Mouse (Mus musculus): Measurements from ENCODE around the gene Psmb11. TPM values are rescaled to one million over a fixed set of nuclear protein-coding genes. Genes with fewer than 3 reads are reported as not detected.
A peak's percentile ranks its signal among the peaks of the same experiment; 100 is the strongest.

Gene Psmb11
- total and polyA plus RNA-seq, 2 experiments from 2014 or later: not detected

DNA sequence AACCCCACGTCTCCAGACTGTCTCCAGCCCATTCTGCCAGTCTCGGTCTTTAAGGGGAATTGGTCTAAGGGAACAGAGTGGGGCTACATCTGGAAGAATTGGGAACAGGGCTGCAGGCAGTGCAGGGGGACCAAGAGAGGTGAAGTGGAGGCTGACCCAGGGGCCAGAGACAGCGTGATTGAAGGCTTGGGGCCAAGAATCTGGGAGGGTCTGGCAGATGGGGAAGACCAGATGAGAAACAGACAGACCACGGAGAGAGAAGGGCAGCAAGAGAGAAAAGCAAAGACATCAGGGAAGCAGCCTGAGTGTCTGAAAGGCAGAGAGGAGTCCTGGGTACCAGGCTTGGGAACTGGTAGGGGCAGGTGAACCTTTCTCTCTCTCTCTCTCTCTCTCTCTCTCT is 18.9 kb downstream of the Psmb11 start:
- Histone ChIP-seq H3K27ac (ENCODE audit: low read depth, low read length) (no peak overlapping the region), H3K36me3 (ENCODE audit: insufficient read depth, low read length) (peaks cover 37% of the 10 kb centered on the region), H3K4me3 (ENCODE audit: low read depth, low read length) (peak overlapping the region; percentile 83), H3K4me2 (ENCODE audit: low read depth, low read length, poor library complexity, severe bottlenecking) (peak overlapping the region; percentile 82), H3K9me3 (ENCODE audit: low read length) (no peaks in the 10 kb centered on the region), H3K4me1 (ENCODE audit: insufficient read depth, low read length) (peaks cover 9% of the 10 kb centered on the region; the same call in 1 of the 2 replicates), H3K9ac (replicated peaks; ENCODE audit: low read length, poor library complexity, severe bottlenecking) (peak overlapping the region; percentile 91), H3K27me3 (ENCODE audit: insufficient read depth, low read length) (no peaks in the 10 kb centered on the region)
- WGBS: 15% methylated on average over 4 of the region's 4 CpGs
- DNase-seq (ENCODE audit: low spot score) (no peak), ATAC-seq (ENCODE audit: low FRiP score) (no peak)
- TF ChIP-seq CTCF (IDR thresholded peaks at IDR 0.05): no peak

DNA sequence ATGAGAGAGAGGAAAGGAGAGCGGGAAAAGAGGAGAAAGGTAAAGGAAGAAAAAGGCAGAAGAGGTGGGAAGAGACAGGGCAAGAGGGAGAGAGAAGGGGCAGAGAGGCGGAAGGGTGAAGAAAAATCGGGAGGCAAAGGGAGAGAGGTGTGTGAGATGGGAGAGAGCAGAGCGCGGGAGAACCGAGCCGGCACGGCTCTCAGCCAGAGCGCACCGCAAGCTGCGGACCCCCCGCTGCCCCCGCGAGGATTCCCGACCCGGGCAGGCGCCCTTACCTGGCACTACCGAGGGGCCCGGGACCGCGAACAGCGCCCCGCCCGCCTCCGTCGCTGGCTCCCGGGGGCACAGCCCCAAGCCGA is 19.7 kb downstream of the Psmb11 start, which contains the start of gene Gm17606:
TSS of gene Gm17606 (plus strand) at position 7 of the 359 bp plus-strand sequence.
- Histone ChIP-seq H3K9ac (replicated peaks; ENCODE audit: low read length, poor library complexity, severe bottlenecking) (peak within 1 kb of the TSS; percentile 91), H3K4me2 (ENCODE audit: low read depth, low read length, poor library complexity, severe bottlenecking) (peak within 1 kb of the TSS; percentile 82), H3K4me3 (ENCODE audit: low read depth, low read length) (peak within 1 kb of the TSS; percentile 83), H3K9me3 (ENCODE audit: low read length) (no peaks in the 10 kb centered on the region), H3K4me1 (ENCODE audit: insufficient read depth, low read length) (peaks cover 9% of the 10 kb centered on the region; the same call in 1 of the 2 replicates), H3K36me3 (ENCODE audit: insufficient read depth, low read length) (peaks cover 42% of the 10 kb centered on the region), H3K27me3 (ENCODE audit: insufficient read depth, low read length) (no peaks in the 10 kb centered on the region), H3K27ac (ENCODE audit: low read depth, low read length) (peak within 1 kb of the TSS; percentile 84)
- TF ChIP-seq CTCF (IDR thresholded peaks at IDR 0.05): no peak
- no peak for DNase-seq (ENCODE audit: low spot score)
- 0% methylated on average over 4 of the region's 28 CpGs for WGBS
- ATAC-seq (ENCODE audit: low FRiP score): peak; percentile 32

DNA sequence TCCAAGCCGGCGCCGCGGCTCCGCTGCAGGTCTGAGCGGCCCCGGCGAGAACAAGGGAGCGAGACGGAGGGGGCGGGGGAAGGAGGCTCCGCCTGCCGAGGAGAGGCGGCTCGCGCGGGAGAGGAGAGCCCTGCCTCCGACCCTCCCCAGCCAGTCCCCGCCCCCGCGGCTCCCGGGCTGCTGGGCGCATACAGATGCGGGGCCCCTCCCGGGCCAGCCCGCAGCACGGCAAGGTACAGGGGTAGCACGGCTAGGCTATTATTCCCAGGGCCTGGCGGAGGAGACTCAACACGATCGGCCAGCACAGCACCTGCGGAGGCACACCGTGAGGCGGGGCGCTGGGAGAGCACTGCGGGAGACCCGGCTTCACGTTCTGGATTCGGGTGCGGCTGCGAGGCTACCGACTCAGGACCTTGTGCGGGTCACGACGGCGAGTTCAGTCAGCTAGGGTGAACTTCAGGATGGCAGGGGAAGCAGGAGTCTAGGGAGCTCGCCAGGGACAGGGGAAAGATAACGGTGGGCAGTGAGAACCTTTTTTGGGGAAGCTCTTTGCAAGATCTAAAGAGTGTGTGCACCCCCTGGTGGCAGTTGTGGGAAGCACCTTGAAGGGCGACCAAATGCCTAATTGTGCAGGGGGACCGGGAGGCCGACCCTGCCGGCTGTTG is 20.2 kb downstream of the Psmb11 start, which contains the start of gene Cdh24:
TSS of gene Cdh24 (minus strand) at position 60 of the 665 bp plus-strand sequence.
- H3K4me3 ChIP-seq (ENCODE audit: low read depth, low read length): peak within 1 kb of the TSS; percentile 83
- peak within 1 kb of the TSS; percentile 84 for H3K27ac ChIP-seq (ENCODE audit: low read depth, low read length)
- TF ChIP-seq CTCF (IDR thresholded peaks at IDR 0.05): peak; percentile 91
- H3K9me3 ChIP-seq (ENCODE audit: low read length): no peaks in the 10 kb centered on the region
- under 1% methylated on average over 38 of the region's 52 CpGs for WGBS
- peaks cover 9% of the 10 kb centered on the region; the same call in 1 of the 2 replicates for H3K4me1 ChIP-seq (ENCODE audit: insufficient read depth, low read length)
- peak within 1 kb of the TSS; percentile 91 for H3K9ac ChIP-seq (replicated peaks; ENCODE audit: low read length, poor library complexity, severe bottlenecking)
- DNase-seq (ENCODE audit: low spot score) (peak; percentile 91), ATAC-seq (ENCODE audit: low FRiP score) (peak; percentile 85)
- H3K36me3 ChIP-seq (ENCODE audit: insufficient read depth, low read length): peaks cover 47% of the 10 kb centered on the region
- H3K4me2 ChIP-seq (ENCODE audit: low read depth, low read length, poor library complexity, severe bottlenecking): peak within 1 kb of the TSS; percentile 82
- no peaks in the 10 kb centered on the region for H3K27me3 ChIP-seq (ENCODE audit: insufficient read depth, low read length)

DNA sequence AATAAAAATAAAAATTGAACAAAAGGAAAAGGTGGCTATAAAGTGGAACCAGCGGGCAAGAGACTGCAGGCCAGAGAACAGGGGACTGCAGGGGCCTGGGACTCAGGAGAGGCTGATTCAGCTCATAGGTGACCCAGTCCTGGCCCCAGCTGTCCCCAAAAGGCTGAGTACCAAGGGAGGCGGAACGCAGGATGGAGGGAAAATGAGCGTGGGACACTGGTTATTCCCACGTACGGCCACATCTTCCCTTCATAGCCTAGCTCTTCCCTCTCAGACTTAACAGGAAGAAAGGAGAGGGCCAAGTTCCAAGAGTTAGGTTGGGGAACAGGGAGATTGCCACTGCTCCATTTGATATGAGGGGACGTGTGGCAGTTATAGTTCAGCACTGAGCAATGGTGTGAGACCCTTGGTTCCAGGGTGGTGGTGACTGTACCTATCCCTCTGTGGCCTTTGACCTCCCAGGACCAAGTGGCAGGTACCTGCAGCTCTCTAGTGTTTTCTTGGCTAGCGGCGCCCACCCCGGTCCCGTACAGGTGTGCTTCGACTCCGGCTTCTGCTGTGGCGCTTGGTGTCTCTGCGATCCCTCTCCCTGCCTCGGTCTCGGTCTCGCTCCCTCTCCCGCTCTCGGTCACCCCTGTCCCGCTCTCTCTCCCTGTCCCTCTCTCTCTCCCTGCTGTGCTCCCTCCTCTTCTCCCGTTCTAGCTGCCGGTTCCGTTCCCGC is 21.2 kb downstream of the Psmb11 start:
- Histone ChIP-seq H3K27ac (ENCODE audit: low read depth, low read length) (peak overlapping the region; percentile 43; the same call in 1 of the 2 replicates), H3K4me2 (ENCODE audit: low read depth, low read length, poor library complexity, severe bottlenecking) (no peak overlapping the region), H3K36me3 (ENCODE audit: insufficient read depth, low read length) (peaks cover 53% of the 10 kb centered on the region), H3K4me1 (ENCODE audit: insufficient read depth, low read length) (peaks cover 9% of the 10 kb centered on the region; the same call in 1 of the 2 replicates), H3K27me3 (ENCODE audit: insufficient read depth, low read length) (no peaks in the 10 kb centered on the region), H3K9ac (replicated peaks; ENCODE audit: low read length, poor library complexity, severe bottlenecking) (no peak overlapping the region), H3K9me3 (ENCODE audit: low read length) (no peaks in the 10 kb centered on the region), H3K4me3 (ENCODE audit: low read depth, low read length) (no peak overlapping the region)
- ATAC-seq (ENCODE audit: low FRiP score): no peak
- no peak for TF ChIP-seq CTCF (IDR thresholded peaks at IDR 0.05)
- 76% methylated on average over 24 of the region's 25 CpGs for WGBS
- no peak for DNase-seq (ENCODE audit: low spot score)

DNA sequence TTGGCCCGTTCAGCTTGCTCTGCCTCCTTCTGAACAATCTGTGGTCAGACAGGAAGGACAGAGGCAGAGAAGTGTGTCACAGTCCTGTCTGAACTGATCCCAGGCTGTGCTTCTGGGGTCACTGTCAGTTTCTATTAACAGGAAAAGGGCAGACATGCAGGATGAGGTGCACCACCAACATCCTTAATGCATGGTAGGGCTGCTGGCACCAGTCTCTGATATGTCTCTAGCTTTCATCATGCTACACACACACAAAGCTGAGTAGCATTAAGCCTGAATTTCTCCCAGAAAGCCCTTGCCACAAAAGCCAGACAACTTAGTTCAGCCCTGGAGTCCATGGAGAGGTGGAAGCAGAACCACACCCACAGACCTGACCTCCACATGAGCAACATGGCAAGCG is 21.8 kb downstream of the Psmb11 start:
- peaks cover 9% of the 10 kb centered on the region; the same call in 1 of the 2 replicates for H3K4me1 ChIP-seq (ENCODE audit: insufficient read depth, low read length)
- H3K27ac ChIP-seq (ENCODE audit: low read depth, low read length): no peak overlapping the region
- no peak overlapping the region for H3K9ac ChIP-seq (replicated peaks; ENCODE audit: low read length, poor library complexity, severe bottlenecking)
- H3K9me3 ChIP-seq (ENCODE audit: low read length): no peaks in the 10 kb centered on the region
- no peak overlapping the region for H3K4me3 ChIP-seq (ENCODE audit: low read depth, low read length)
- TF ChIP-seq CTCF (IDR thresholded peaks at IDR 0.05): no peak
- 88% methylated on average over 2 of the region's 2 CpGs for WGBS
- ATAC-seq (ENCODE audit: low FRiP score): no peak
- peaks cover 54% of the 10 kb centered on the region for H3K36me3 ChIP-seq (ENCODE audit: insufficient read depth, low read length)
- H3K4me2 ChIP-seq (ENCODE audit: low read depth, low read length, poor library complexity, severe bottlenecking): no peak overlapping the region
- H3K27me3 ChIP-seq (ENCODE audit: insufficient read depth, low read length): no peaks in the 10 kb centered on the region
- DNase-seq (ENCODE audit: low spot score): no peak

DNA sequence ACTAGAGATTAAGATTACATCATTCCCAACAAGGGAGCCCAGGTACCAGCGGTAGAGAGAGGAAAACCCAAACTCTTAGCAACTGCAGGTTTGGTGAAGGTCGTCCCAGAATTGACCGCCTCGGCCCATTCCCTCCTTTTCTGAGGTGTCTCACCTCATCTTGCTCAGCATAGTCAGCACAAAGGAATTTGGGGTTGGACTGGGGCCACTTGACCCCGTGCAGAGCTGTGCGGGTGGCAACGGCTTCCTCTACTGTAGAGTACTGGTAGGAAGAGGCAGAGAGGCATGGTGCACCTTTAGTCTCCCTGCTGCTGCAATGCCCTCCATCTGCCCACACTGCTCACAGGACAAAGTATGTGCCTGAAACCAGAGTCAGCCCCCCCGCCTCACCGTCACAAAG is 23.1 kb downstream of the Psmb11 start:
- DNase-seq (ENCODE audit: low spot score) (no peak), ATAC-seq (ENCODE audit: low FRiP score) (no peak)
- no peaks in the 10 kb centered on the region for H3K9me3 ChIP-seq (ENCODE audit: low read length)
- peaks cover 48% of the 10 kb centered on the region for H3K36me3 ChIP-seq (ENCODE audit: insufficient read depth, low read length)
- TF ChIP-seq CTCF (IDR thresholded peaks at IDR 0.05): no peak
- H3K4me3 ChIP-seq (ENCODE audit: low read depth, low read length): no peak overlapping the region
- H3K9ac ChIP-seq (replicated peaks; ENCODE audit: low read length, poor library complexity, severe bottlenecking): no peak overlapping the region
- H3K4me2 ChIP-seq (ENCODE audit: low read depth, low read length, poor library complexity, severe bottlenecking): no peak overlapping the region
- no peaks in the 10 kb centered on the region for H3K27me3 ChIP-seq (ENCODE audit: insufficient read depth, low read length)
- H3K4me1 ChIP-seq (ENCODE audit: insufficient read depth, low read length): peaks cover 9% of the 10 kb centered on the region; the same call in 1 of the 2 replicates
- no peak overlapping the region for H3K27ac ChIP-seq (ENCODE audit: low read depth, low read length)
- 94% methylated on average over 9 of the region's 9 CpGs for WGBS

All from midbrain, postnatal 0 days (tissue).